Mouse (Mus musculus) cerebellum, adult (tissue): ENCODE data around the gene Wnt1.
"Not testable (repeated sequence)": the region's sequence is repeated elsewhere in the genome, so short reads cannot be mapped to it uniquely, and the experiment has no call there.

Source experiments
- ATAC-seq: cut with Nextera tagmentation; 2 replicates; pipeline ENCODE4 v1.9.2; 2017; ENCODE audit warnings: mild to moderate bottlenecking, moderate library complexity, mixed read lengths; ENCODE audit not compliant: insufficient number of reproducible peaks, low FRiP score, low TSS enrichment

Wnt1 gene

DNA sequence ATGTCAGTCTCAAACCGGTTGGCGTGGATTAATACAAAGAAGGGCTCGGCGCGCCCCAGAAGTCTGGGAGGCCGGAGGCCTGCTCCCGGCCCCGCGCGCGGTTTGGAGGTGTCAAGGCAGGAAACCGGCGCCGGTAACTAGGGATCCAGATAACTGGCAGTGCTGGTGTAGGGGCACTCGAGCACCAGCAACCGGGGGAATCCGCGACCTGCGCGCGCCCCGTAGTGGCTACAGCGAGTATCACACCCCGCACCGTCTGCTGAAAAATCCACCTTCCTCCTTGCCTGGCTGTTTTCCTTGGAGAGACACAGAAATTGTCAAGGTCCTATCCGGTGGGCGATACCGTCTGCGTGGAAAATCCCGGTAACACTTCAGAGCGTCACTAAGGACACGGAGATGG is 14.4 kb downstream of the Wnt1 start:
- ATAC-seq = peak; percentile 38; the same call in 1 of the 2 replicates

DNA sequence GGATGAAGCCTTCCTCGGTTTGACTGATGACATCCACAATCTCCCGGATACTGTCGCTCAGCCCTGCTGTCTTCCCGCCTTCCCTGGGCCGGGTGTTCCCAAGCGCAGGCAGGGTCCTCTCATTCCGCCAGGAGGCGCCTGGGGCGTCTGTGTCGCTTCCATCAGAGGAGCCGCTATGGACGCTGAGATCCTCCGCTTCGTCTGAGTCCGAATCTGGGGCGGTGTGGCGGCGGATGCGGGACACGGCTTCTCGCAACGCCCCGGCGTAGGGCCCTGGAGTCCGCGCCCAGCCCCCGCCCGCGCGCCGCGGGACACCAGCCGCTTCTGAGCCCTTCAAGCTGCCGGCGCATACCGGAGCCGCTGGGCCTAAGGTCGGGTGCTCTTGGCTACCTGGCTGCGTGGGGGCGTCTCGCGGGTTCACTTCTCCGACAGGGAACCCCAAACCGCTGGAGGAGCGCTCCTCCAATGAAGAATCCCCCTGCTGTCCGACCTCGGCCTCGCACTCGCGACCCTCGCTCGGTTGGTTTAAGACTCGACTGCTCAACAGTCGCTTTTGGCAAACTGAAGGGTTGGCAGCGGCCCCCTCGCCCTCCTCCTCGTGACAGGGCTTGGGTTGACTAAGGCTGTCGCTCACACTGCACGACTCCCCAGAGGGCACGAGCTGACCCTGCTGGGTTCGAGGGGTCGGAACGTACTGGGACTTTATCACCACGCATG is 15.8 kb downstream of the Wnt1 start:
- ATAC-seq = no peak

DNA sequence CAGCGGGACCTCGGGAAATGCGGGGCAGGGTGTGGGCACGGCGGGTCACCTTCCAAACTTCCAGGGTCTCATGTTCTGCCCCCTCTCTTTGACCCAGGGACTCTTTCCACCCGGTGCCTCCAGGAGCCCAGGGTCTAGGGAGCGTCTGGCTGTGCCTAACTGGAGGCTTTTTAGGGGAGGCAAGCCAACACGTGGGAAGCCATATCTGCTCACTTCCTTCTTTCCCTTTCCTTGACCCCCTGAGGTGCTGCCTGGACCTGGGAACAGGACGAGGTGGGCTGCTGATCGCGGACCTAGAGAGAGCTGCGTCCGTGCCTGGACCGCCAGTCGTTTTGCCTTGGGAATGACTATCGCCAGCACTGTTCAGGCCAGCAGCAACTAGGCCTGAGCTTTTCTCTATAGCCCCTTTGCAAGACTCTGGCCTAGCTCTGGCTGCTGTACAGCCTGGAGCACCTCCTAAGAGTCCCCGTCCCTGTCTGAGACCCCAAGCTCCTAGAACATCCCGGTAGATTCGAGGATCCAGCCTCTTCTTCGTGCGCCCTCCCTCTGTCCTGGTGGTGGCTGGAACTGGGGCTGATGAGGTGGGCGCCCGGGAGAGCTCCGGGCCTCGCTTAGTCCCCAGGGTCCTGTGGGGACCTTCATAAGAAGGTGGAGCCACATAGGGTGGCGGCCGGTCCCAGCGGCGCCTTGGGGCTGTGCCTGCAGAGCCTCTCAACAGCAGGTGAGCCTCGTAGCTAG is 16.6 kb downstream of the Wnt1 start:
- ATAC-seq = no peak

DNA sequence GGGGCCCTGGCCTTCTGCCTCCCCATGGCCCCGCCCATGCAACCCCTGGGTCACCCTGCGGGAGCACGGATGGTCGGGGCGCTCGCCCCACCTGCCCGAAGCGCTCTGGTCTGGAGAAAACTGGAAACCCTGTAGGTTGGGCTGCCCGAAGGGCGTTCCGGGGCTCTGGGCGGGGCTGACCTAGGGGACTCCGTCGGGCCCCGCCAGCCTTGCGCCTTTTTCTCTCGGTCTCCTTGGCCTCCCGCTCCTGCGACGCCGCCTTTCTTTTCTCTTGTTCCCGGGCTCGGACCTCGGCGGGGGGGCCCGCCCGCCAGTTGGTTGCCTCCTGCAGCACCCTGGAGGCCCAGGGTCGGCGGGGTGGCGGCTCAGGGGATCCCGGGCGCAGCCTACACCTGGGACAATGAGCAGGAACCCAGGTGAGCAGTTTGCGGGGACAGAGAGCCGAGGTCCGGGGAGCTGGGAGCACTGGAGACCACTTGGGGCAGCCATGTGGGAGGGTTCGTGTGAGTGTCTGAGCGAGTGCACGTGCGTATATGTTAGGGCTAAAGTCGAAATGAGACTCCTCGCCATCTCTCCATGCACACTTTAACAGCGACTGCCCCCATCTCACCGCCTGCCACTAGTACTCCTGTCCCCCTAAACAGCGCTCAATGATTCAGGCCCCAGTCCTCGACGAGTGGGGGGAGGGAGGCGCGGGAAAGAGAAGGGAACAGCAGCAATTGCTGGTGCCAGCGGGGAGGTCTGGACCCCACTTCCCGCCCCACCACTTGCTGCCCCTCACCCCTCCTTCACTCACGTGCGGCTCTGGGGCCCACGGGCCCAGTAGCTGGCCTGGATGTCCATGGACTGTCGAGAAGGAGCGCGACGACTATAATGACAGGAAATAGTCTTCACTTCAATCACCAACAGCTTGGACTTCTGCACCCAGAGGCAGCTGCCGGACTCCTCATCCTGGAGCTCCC is 17.4 kb downstream of the Wnt1 start:
- no peak for ATAC-seq

DNA sequence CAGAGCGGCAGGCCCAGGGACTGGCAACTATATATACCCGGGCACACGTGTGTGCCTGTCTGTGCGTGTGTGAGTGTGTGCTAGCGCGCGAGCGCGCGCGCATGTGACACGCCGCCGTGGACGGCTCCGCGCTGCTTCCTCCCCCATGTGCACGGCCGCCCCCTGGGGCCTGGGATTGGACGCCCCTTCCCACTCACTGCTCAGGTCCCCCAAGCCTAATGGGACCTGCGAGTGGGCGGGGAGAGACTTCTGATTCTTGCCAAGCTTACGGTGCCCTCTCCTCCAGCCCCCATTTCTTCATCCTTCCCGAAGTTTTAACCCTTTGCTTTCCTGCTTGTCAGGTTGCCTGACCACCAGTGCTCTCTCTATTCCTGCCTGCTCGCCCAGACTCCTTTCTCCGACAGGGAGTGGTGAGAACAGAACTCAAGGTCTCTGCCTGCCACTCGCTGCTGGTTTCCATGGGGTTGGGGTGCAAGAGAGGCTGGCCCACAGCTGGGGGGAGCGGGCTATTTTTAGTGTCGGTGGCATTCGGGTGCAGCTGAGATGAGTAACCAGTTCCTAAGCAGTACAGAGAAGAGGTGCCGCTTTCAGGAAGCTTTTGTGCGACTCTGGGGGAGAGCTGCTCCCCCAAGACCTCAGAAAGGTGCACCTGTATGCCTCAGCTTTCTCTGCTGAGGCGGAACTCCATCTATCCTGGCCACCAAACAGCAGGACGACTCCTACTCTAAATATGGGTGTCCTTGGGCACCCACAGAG is 18.4 kb downstream of the Wnt1 start:
- ATAC-seq = no peak

DNA sequence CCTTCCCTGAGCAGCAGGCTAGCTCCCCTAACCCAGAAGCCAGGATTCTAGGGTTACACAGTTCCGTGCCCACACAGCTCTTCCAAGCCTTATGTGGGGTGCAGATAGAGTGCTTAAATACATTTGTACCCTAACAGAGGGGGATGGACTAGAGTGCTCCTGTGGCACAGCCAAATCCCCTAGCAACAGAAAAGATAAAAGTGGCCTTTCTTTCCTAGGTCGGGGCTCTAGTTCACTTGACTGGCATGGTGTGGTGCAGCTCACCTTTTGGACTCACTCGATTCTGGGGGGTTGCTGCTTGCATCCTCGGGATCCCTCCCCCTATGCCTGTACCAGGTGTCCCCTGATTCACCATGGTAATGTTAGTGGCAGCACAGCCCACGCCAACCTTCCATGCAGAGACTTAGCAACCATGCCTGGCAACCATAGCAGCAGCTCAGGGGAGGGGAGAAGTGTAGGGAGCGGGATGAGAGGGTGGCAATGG is 19.0 kb downstream of the Wnt1 start:
- no peak for ATAC-seq

DNA sequence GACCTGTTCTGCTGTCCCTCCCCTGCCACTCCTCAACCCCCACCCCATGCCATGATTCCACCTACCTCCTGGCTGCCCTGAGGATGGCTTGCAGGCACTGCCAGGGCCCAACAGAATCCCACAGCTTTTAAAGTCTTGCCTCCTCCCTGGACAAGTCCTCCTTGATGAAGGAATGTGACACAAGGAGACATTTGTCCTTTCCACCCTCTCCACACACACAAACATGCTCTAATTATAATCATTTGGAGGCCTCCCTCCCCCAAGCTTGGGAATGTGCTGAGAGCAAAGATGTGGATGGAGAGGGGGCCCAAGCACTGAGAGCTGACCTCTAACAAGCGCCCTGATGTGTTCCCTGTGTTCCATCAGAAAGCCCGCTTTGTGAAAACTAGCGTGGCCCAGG is 19.7 kb downstream of the Wnt1 start, which contains the start of gene Ddn:
TSS of gene Ddn (minus strand) at position 101 of the 400 bp plus-strand sequence.
- no peak for ATAC-seq

DNA sequence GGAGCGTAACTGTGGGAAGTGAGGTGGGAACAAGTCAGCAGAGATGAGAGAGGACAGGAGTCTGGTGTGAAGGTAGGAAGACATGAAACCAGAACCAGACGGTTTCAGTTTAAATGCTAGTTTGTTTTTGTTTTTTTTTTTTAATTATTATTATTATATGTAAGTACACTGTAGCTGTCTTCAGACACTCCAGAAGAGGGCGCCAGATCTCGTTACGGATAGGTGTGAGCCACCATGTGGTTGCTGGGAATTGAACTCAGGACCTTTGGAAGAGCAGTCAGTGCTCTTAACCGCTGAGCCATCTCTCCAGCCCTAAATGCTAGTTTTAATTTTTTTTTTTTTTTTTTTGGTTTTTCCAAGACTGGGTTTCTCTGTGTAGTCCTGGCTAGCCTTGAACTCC is 20.6 kb downstream of the Wnt1 start:
- not testable (repeated sequence) for ATAC-seq

DNA sequence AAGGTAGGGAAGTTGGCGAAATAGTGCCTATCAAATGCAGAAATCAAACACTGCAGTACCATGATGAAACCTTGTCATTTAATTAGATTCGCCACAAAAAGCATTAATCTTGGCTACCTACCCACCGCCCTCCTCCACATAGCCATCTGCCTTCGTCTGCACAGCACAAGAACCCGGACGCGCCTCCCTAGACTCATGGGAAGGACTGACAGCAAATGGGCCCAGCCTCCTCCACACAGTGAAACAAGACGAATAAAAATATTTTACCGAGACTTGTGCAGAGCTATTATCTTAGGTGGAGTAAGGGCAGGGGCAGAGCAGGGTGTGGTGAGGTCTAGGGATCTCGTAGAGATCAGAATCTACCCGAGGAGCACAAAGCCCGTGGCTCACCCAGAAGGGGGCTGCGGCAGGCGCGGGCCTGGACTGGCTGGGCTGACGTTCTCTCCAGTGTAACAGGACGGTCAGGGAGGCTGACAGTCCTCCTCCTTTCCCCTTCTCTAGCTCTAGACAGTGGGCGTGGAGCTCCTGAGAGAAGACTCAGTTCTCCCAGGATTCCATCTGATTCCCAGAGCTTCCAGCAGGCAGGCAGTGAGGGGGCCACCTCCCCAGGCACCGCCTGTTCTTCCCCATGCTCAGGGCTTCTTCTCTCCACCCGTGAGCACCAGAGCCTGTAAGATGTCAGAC is 23.2 kb downstream of the Wnt1 start:
- no peak for ATAC-seq

DNA sequence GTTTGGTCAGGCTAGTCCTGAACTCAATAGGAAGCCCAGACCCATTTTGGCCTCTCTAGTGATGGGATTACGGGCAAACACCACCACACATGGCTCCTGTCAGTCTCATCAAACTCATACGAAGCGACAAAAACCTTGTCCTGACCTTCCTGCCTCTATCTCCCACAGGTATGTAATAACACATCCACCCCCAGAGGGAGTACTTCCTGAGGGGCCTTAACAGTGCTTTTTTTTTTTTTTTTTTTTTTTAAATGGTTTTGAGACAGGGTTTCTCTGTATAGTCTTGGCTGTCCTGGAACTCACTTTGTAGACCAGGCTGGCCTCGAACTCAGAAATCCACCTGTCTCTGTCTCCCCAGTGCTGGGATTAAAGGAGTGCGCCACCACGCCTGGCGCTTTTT is 28.5 kb downstream of the Wnt1 start:
- no peak for ATAC-seq

DNA sequence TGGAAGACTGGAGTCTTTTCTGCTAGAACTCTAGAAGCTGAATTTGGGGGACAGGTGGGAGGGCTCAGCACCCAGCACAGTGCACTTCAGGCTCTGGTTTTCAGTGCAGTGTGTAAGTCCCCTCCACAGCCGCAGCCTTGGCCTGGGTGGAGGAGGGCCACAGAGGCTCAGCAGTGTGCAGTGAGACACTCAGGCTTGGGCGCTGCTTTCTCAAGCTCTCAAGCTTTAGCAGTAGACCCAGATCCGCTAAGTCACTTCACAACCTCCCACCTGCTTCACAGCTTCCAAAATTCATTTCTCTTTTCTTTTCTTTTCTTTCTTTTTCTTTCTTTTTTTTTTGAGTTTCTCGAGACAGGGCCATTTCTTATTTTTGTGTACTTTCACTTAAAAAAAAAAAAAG is 31.3 kb downstream of the Wnt1 start:
- ATAC-seq = no peak

DNA sequence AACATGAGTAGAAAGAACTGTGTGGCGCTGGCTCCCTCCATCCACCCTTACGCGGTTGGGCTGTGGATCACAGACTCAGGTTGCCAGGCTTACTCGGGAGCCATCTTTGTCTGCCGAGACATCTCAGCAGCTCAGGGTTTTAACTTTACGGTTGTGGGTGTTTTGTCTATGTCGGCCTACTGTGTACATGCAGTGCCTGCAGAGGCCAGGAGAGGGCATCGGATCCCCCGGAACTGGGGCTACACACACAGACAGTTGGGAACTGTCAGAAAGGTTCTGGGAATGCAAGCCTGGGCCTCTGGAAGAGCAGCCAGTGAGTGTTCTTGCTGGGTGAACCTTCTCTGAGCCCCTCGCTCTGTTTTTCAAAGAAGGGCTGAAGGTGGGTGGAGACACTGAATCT is 31.7 kb downstream of the Wnt1 start:
- no peak for ATAC-seq

DNA sequence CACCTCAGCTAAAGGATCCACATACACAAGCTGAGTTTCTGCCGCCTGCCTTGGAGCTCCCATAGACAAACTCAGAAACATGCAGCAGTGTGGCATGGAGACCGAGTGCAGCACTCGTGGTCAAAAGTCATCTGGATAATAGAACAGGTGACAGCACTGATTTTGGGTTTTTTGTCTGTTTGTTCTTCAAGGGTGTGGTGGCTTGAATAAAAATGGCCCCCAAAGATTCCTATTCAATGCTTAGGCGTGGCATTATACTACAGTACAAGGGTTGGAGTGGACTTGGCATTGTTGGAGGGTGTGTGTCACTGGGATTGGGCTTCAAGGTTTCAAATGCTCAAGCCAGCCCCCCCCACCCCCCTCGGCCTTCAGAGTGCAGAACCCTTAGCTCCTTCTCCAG is 32.5 kb downstream of the Wnt1 start:
- ATAC-seq = no peak

DNA sequence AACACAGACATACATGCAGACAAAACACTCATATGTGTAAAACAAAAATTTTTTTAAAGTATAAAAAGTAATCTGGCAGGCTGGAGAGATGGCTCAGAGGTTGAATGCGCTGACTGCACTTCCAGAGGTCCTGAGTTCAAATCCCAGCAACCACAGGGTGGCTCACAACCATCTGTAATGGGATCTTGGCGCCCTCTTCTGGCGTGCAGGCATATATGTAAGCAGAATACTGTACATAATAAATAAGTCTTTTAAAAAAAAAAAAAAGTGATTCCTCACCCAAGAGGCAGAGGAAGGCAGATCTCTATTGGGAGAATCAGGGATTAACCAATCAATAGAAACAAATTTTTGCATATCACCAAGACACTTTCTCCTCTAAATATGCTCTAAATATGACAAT is 33.8 kb downstream of the Wnt1 start:
- no peak for ATAC-seq

DNA sequence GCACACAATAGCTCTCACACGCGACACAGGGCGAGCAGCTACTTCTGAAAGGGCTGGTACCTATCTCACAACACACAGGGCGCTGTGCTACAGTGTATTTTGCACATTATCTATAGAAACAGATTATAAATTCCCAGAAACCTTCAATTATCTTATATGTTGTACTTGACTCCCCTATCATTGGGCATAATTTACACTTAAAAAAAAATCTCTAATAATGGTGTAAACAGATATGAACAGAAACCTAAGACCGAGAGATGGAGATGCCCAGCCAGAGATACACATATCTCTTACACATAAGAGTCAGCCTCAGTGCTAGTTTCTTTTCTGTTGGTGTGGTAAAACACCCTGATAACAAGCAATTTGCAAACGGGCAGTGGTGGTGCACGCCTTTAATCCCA is 38.0 kb downstream of the Wnt1 start:
- no peak for ATAC-seq

DNA sequence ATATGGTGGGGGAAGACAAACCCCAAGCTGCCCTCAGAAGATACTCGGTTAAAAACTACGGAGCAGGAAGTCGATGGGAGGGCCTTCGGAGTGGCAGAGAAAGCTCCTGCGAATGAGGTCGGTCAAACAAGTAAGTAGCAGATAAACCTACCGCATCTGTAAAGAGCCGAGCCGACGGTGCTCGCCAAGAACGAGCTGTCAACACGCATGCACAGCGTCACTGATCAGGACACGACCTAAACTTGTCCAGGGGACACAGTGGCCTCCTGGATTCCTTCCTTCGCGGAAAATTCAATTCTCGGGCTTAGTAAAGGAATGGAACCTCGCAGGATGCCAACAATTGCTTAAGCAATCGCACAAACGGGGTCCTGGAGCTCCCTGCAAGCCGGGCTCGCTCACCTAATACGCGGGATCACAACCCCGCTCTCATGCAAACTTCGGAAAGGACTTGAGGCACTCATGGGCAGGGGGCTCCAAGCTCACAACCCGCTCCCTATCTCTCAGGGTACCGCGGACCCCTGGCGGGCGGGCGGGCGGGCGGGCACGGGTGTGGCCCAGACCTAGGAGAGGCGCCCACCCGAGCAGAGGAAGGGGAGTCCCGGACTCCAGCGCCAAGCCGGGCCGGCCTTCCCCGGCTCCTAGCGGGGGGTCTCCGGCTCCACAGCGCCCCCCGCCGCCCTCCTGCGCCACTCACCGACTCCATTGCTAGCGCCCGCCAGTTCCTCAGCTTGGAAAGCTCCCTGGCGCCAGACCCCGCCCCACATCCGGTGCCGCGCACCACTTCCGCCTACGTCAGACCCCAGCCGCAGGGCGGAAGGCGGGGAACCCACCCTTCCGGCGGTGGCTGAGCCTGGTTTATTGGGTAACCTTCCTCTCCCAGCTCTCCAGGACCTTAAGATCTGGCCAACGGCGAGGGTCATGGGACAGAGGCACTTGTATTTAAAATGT is 41.4 kb downstream of the Wnt1 start, which contains the start of gene Prkag1:
TSS of gene Prkag1 (minus strand) at position 786 of the 948 bp plus-strand sequence.
- peak; percentile 88 for ATAC-seq

DNA sequence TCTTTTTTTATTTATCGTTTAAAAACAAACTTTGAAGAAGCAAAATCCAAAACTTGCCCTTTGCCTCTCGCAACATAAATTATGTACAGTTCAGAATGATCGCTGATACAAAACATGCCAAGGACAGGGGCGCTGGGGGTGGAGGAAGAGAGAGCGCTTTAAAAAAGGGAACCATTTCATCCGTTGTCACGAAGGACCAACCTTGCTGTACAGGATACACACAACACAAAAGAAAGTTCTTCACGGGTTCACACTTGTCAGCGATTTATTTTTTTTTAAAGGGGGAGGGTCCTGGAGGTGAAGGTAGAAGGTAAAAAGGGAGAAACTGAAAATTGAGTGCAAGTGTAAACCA is 42.0 kb downstream of the Wnt1 start:
- no peak for ATAC-seq
